Mouse (Mus musculus): ENCODE measurements around the gene Socs4. TPM values are rescaled to one million over a fixed set of nuclear protein-coding genes. Genes with fewer than 3 reads are reported as not detected.
A peak's percentile ranks its signal among the peaks of the same experiment; 100 is the strongest.

Gene Socs4
- total RNA-seq, 2 experiments from 2014 or later = 6.2 to 6.5 TPM

DNA sequence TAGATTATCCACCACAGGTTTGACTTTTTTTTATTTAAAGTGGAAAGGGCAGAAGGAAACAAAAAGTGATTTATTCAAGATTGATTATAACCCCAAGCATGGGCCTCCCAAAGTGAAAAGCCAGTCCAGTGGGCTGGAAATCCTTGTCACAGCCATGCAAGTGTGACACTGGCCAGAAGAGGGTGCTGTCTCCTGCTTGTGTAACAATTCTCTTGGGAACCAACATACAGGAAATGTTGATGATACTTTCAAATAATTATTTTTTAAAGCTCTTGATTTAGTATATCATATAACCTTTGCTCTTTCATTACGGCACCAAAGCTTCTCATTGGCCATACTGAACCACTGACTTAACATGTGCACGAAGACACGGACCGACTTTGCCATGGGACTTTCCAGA is 58.1 kb downstream of the Socs4 start:
- intact Hi-C loops (cut with DNase I) = loop anchor here (2.0 to 10.0 kb wide), 2 partner anchors 62 to 200 kb away; no protein-coding TSS in a partner anchor
- peak; percentile 25 to 42 for DNase-seq

DNA sequence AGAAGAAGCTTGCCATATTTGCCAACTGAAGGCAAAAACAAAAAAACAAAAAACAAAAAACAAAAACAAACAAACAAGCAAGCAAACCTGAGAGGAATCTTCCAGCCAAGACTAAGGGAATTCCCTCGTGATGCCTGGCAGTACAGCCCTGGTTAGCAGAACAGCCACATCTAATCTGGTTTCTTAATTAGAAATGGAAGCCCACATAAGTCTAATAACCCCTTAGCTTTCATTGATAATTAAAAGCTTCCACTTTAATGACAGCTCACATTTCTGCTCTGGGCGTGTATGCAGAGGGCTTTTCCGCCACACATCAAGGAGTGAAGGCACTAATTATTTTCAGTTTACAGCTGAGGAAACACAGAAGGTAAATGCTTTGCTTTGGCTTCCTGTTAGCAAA is 58.6 kb downstream of the Socs4 start:
- no peak for DNase-seq
- intact Hi-C loops (cut with DNase I) = loop anchor here (2.0 to 10.0 kb wide), 2 partner anchors 62 to 200 kb away; no protein-coding TSS in a partner anchor

DNA sequence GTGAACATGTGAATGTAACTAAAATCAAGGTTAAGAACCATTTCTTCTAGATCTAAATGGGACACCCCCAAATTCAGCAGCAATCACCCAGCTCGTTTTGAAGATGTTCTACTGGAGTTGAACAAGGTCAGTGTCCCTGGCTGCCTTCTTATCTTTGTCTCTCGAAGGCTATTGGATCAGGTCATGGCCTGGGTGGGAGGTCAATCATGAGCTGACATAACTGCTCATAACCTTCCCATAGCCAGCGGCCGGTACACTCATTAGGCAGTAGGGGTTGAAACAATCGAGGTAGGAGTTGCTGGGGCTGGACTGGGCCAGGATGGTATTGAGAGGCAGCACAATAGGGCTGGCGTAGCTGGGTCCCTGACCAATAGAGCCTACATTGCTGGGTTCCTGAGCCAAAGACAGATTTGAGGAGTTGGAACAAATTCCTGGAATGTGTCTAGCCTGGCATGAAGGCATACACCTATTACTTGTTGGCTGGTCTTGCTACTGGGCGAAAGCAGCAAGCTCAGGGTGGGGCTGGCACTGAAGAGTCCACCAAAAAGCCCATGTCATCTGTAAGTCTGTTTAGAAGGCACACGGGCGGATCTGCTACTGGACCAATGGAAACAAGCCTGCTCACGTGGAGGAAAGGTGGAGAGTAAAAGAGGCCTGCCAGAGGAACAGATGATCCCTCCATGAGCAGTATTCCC is 63.6 kb downstream of the Socs4 start:
- intact Hi-C loops (cut with DNase I) = no loop called here
- no peak for DNase-seq

DNA sequence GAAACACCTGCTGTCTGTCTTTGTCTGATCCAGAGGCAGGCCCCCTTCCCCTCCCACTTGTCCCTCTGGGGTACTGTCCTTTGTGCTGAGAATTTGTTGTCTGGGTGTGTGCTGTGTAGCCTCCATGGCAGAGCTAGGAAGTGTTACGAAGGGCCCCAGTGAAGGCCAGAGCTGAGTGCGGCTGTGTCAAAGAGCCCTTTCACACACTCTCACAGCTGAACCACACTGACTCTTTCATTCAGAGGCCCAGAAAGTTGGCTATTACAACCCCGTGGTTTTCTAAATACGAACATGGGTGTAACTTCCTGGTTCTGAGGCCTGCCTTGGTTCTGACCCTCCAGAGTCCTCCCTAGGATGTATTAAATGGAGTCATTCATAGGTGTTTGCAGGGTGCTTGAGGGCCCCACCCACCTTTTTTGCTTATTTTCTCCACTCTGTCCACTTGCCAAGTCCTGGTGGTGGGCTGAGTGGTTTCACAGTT is 65.1 kb downstream of the Socs4 start:
- no peak for DNase-seq
- intact Hi-C loops (cut with DNase I) = no loop called here

Other genes with a start within 250 kb of the Socs4 start
- 1 to 10 TPM; 2.0 to 2.6 TPM for gene Gch1, start 87.5 kb upstream of the Socs4 start, total RNA-seq (2021)
- under 1 TPM; 0.59 to 0.64 TPM for gene Wdhd1, start 74 bp upstream of the Socs4 start, total RNA-seq (2021)
- 10 to 100 TPM; 21.6 to 22.5 TPM for gene Mapk1ip1l, start 21.3 kb downstream of the Socs4 start, total RNA-seq (2021)
- gene Lgals3, start 90.8 kb downstream of the Socs4 start, total RNA-seq (2021) = 1 to 10 TPM; 2.8 to 5.8 TPM
- under 1 TPM; 0.49 to 0.56 TPM for gene Dlgap5, start 141.5 kb downstream of the Socs4 start, total RNA-seq (2021)
- gene Fbxo34, start 173.5 kb downstream of the Socs4 start, total RNA-seq (2021) = 10 to 100 TPM in 1 of 2 experiments, 1 to 10 TPM in 1; 9.1 to 11.0 TPM